Mouse (Mus musculus): ENCODE measurements at regions not wholly inside any gene's neighbourhood (a gene's known extent, or its start where the extent isn't known, plus 50 kb on each side); places are given as distances from the start of the nearest gene placed in this dataset.
A peak's percentile ranks its signal among the peaks of the same experiment; 100 is the strongest.

- H3K9ac ChIP-seq: no peak overlapping the region
- 11% methylated on average over 1 of the region's 1 CpGs for WGBS
- ATAC-seq (ENCODE audit: insufficient number of reproducible peaks, low FRiP score, low TSS enrichment, low read depth): no peak
These were observed 51.9 kb upstream of the Lgalsl start for GRCm38 (mm10) chr11:20882756-20883155.

DNA sequence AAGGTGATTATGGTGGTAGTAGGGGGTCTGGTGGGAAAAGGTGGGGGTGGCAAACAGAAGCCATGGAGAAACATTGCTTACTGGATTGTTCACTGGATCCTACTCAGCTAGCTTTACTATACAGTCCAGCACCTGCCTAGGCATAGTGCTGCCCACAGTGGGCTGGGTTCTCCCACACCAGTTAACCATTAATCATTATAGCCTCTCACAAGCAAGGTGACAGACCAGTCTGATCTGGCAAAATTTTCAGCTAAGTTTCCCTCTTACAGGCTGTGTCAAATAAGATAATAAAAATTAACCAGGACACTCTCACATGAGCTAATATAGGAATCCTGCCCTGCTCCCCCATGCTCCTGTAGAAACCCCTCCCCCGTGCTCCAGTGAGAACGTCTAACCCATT is 53.1 kb upstream of the Lgalsl start:
- no peak for ATAC-seq (ENCODE audit: insufficient number of reproducible peaks, low FRiP score, low TSS enrichment, low read depth)
- 71% methylated on average over 2 of the region's 2 CpGs for WGBS
- no peak overlapping the region for H3K4me3 ChIP-seq
- H3K4me1 ChIP-seq: peaks cover 8% of the 10 kb centered on the region
- no peaks in the 10 kb centered on the region for H3K36me3 ChIP-seq
- H3K27me3 ChIP-seq: no peaks in the 10 kb centered on the region
- no peak overlapping the region for H3K9ac ChIP-seq
- no peak overlapping the region for H3K4me2 ChIP-seq
- H3K27ac ChIP-seq: no peak overlapping the region
- no peaks in the 10 kb centered on the region for H3K9me3 ChIP-seq

More at GRCm38 (mm10) chr11:20882756-20883155, 51.9 kb upstream of the Lgalsl start:
- H3K4me2 ChIP-seq: no peak overlapping the region
- no peaks in the 10 kb centered on the region for H3K27me3 ChIP-seq
- no peak overlapping the region for H3K27ac ChIP-seq
- peaks cover 15% of the 10 kb centered on the region for H3K4me1 ChIP-seq
- no peaks in the 10 kb centered on the region for H3K9me3 ChIP-seq
- no peak overlapping the region for H3K4me3 ChIP-seq
- H3K36me3 ChIP-seq: no peaks in the 10 kb centered on the region

DNA sequence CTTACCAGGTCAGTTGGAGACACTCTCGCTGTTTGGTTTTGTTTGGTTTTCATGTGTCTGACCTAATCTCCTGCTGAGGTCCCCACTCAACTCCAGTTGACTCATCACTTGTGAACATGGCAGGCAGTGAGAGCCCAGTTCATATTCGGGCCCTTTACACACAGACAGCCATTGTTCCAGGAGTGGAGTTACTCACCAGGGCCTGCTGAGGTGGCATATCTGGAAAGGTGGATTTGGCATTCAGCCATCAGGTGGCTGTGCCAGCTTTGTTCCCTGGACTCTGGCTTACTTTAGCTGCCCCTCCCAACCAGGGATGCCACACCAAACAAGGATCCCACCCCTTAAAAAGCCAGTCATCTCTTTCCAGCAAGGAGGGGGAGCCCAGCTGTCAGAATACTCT is 56.2 kb upstream of the Lgalsl start:
- no peak for ATAC-seq (ENCODE audit: insufficient number of reproducible peaks, low FRiP score, low TSS enrichment, low read depth)
- Histone ChIP-seq H3K4me3 (no peak overlapping the region), H3K27ac (no peak overlapping the region), H3K4me2 (no peak overlapping the region), H3K27me3 (no peaks in the 10 kb centered on the region), H3K36me3 (no peaks in the 10 kb centered on the region), H3K9me3 (no peaks in the 10 kb centered on the region), H3K9ac (no peak overlapping the region), H3K4me1 (0 out of 2 replicates have a peak, but pooled peaks cover 2% of the 10 kb centered on the region)
- 76% methylated on average over 2 of the region's 2 CpGs for WGBS

- ATAC-seq (ENCODE audit: insufficient number of reproducible peaks, low FRiP score, low TSS enrichment, low read depth): no peak
- Histone ChIP-seq H3K9ac (no peak overlapping the region), H3K27ac (no peak overlapping the region), H3K4me1 (0 out of 2 replicates have a peak, but pooled peaks cover 2% of the 10 kb centered on the region), H3K9me3 (no peaks in the 10 kb centered on the region), H3K4me2 (no peak overlapping the region), H3K36me3 (no peaks in the 10 kb centered on the region), H3K27me3 (no peaks in the 10 kb centered on the region), H3K4me3 (no peak overlapping the region)
- 69% methylated on average over 3 of the region's 3 CpGs for WGBS
These were observed 59.6 kb upstream of the Lgalsl start for GRCm38 (mm10) chr11:20890479-20890878.

GRCm38 (mm10) chr11:20891711-20892110 is 60.9 kb upstream of the Lgalsl start:
- no peak for ATAC-seq (ENCODE audit: insufficient number of reproducible peaks, low FRiP score, low TSS enrichment, low read depth)
- Histone ChIP-seq H3K4me2 (no peak overlapping the region), H3K9me3 (no peaks in the 10 kb centered on the region), H3K4me3 (no peak overlapping the region), H3K27ac (no peak overlapping the region), H3K36me3 (no peaks in the 10 kb centered on the region), H3K9ac (no peak overlapping the region), H3K4me1 (peaks cover 12% of the 10 kb centered on the region), H3K27me3 (no peaks in the 10 kb centered on the region)
- WGBS: 73% methylated on average over 10 of the region's 10 CpGs

DNA sequence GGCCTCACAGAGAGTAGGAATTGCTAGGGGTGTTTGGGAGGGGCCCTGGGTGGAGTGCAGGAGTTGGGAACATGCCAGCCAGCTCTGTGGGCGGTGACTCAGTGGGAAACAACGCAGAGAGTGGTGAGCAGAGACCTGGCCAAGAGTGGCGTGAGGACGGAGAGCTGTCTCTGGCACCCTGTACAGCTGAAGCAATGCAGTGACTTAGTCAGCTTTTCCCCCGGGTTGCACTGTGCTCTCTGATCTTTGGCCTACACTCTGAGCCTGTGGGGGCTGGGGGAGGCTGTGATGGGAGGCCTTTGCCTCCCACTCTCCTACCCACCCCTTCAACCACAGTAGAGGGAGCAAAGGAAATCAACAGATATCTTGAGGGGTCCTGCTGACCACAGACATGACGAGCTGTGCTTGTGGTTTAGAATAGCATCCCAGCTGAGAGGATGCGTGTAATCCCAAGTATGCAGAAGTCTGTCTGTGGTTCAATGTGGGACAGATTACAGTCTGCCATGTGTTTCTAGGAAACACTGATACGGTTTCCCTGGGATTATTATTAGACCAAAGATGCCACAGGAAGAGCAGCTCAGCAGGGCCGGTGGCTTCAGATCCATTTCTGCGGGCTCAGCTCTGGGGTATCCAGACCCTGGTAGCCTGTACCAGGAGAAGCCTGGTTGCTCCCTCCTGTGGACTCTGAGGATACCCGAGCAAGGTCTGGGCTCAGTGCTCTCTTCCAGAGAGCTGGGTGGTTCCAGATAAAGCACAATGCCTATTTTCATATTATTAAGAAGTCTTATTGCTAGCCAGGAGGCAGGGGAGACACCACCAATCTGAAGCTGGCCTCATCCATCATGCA is 65.6 kb upstream of the Lgalsl start:
- ATAC-seq (ENCODE audit: insufficient number of reproducible peaks, low FRiP score, low TSS enrichment, low read depth): peak; percentile 77

GRCm38 (mm10) chr11:20897468-20897867 is 66.6 kb upstream of the Lgalsl start:
- no peaks in the 10 kb centered on the region for H3K36me3 ChIP-seq
- no peak overlapping the region for H3K4me3 ChIP-seq
- H3K9ac ChIP-seq: no peak overlapping the region
- WGBS: 87% methylated on average over 7 of the region's 7 CpGs
- no peaks in the 10 kb centered on the region for H3K9me3 ChIP-seq
- H3K4me1 ChIP-seq: peaks cover 37% of the 10 kb centered on the region
- no peak overlapping the region for H3K27ac ChIP-seq
- H3K4me2 ChIP-seq: no peak overlapping the region
- no peak for ATAC-seq (ENCODE audit: insufficient number of reproducible peaks, low FRiP score, low TSS enrichment, low read depth)
- no peaks in the 10 kb centered on the region for H3K27me3 ChIP-seq

More for the DNA sequence above, 65.6 kb upstream of the Lgalsl start:
- Histone ChIP-seq H3K4me2 (no peak overlapping the region), H3K4me1 (peaks cover 30% of the 10 kb centered on the region), H3K9me3 (no peaks in the 10 kb centered on the region), H3K4me3 (no peak overlapping the region), H3K36me3 (no peaks in the 10 kb centered on the region), H3K27me3 (no peaks in the 10 kb centered on the region), H3K27ac (peak overlapping the region; percentile 66), H3K9ac (no peak overlapping the region)
- 39% methylated on average over 11 of the region's 11 CpGs for WGBS

DNA sequence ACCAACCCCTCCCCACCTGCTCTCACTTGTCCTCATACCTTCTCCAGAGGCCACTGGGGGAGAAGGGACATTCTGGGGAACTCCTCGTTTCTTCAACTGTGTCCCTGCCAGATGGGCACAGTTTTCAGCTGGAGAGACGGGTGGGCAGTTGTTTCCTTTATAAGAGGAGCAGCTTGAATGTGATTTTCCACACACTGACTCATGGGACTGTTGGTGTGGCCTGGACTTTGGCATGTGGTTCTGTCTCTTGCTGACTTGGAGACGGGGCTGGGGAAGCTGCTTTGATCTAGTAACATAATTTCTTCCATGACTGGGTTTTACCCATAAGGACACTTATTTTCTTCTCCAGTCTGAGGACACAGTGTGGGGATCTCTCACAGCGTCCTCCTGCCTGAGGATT is 67.7 kb upstream of the Lgalsl start:
- H3K27me3 ChIP-seq: no peaks in the 10 kb centered on the region
- H3K4me2 ChIP-seq: no peak overlapping the region
- peak overlapping the region; percentile 34; the same call in 1 of the 2 replicates for H3K27ac ChIP-seq
- ATAC-seq (ENCODE audit: insufficient number of reproducible peaks, low FRiP score, low TSS enrichment, low read depth): no peak
- peaks cover 37% of the 10 kb centered on the region for H3K4me1 ChIP-seq
- H3K9ac ChIP-seq: no peak overlapping the region
- no peaks in the 10 kb centered on the region for H3K36me3 ChIP-seq
- H3K9me3 ChIP-seq: no peaks in the 10 kb centered on the region
- WGBS: 38% methylated on average over 4 of the region's 4 CpGs
- H3K4me3 ChIP-seq: no peak overlapping the region

DNA sequence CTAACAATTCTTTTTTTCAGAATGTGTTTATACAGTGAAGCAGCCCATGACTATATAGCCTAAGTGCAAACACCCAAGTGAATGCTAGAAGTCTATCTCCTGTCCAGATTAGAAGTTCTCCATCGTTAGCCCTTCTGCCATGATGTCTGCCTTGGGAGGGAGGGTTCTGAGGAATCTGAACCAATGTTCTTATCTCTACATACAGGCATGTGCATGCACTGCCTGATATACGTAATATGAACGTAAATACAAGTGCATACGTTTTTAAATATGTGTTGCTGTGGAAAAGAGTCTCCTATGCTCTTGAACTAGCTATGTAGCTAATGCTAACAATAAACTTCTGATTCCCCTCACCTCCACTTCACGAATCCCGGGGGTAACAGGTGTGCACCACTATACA is 68.9 kb upstream of the Lgalsl start:
- H3K27me3 ChIP-seq: no peaks in the 10 kb centered on the region
- WGBS: 86% methylated on average over 6 of the region's 6 CpGs
- no peak overlapping the region for H3K4me2 ChIP-seq
- H3K4me3 ChIP-seq: no peak overlapping the region
- no peaks in the 10 kb centered on the region for H3K36me3 ChIP-seq
- no peak for ATAC-seq (ENCODE audit: insufficient number of reproducible peaks, low FRiP score, low TSS enrichment, low read depth)
- no peaks in the 10 kb centered on the region for H3K9me3 ChIP-seq
- H3K9ac ChIP-seq: no peak overlapping the region
- H3K27ac ChIP-seq: no peak overlapping the region
- H3K4me1 ChIP-seq: peaks cover 37% of the 10 kb centered on the region

DNA sequence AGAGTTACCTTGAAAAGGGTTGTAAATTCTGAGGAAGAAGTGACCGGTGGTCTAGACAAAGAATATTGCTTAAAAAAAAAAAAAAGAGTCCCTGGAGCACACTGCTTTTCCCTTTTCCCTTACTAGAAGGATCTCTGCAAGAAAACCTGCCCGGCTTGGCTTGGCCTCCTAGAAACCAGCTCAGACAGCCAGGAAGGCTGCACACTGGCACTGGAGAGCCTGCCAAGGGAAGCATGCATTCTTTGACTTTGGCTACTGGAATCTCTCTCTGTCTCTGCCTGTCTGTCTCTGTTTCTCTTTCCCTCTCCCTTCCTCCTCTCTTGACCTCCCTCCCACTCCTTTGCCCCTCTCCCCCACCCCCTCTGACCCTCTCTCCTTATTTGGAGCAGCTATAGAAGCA is 71.1 kb upstream of the Lgalsl start:
- H3K36me3 ChIP-seq: no peaks in the 10 kb centered on the region
- no peak for ATAC-seq (ENCODE audit: insufficient number of reproducible peaks, low FRiP score, low TSS enrichment, low read depth)
- H3K4me2 ChIP-seq: no peak overlapping the region
- H3K4me3 ChIP-seq: no peak overlapping the region
- no peaks in the 10 kb centered on the region for H3K9me3 ChIP-seq
- no peak overlapping the region for H3K27ac ChIP-seq
- H3K4me1 ChIP-seq: peaks cover 24% of the 10 kb centered on the region
- 50% methylated on average over 2 of the region's 2 CpGs for WGBS
- no peaks in the 10 kb centered on the region for H3K27me3 ChIP-seq
- no peak overlapping the region for H3K9ac ChIP-seq

DNA sequence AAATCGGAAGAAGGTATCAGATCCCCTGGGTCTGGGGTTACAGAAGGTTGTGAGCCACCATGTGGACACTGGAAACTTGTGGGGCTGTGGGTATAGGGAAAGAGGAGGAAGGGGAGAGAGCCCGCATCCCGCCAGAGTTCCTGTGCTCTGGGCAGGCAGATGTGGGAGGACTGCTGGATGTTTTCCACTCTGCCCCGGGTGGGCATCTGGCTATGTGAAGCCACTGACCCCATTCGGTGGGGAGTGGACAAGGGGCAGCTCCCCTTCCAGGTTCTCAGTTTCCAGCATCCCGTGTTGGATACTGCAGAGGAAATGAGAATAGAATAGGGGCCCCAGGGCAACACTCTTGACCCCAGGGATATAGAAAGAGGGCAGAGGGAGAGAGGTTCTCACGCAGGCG is 72.1 kb upstream of the Lgalsl start:
- H3K9ac ChIP-seq: no peak overlapping the region
- no peak overlapping the region for H3K4me2 ChIP-seq
- H3K4me3 ChIP-seq: no peak overlapping the region
- H3K27me3 ChIP-seq: no peaks in the 10 kb centered on the region
- ATAC-seq (ENCODE audit: insufficient number of reproducible peaks, low FRiP score, low TSS enrichment, low read depth): no peak
- no peaks in the 10 kb centered on the region for H3K9me3 ChIP-seq
- no peak overlapping the region for H3K27ac ChIP-seq
- WGBS: 79% methylated on average over 8 of the region's 8 CpGs
- H3K4me1 ChIP-seq: peaks cover 24% of the 10 kb centered on the region
- no peaks in the 10 kb centered on the region for H3K36me3 ChIP-seq

GRCm38 (mm10) chr11:20907996-20908395 is 77.1 kb upstream of the Lgalsl start:
- Histone ChIP-seq H3K4me1 (0 out of 2 replicates have a peak, but pooled peaks cover 3% of the 10 kb centered on the region), H3K4me2 (no peak overlapping the region), H3K9ac (no peak overlapping the region), H3K4me3 (no peak overlapping the region), H3K27ac (peak overlapping the region; percentile 38), H3K27me3 (no peaks in the 10 kb centered on the region), H3K36me3 (no peaks in the 10 kb centered on the region), H3K9me3 (no peaks in the 10 kb centered on the region)
- 24% methylated on average over 3 of the region's 3 CpGs for WGBS
- no peak for ATAC-seq (ENCODE audit: insufficient number of reproducible peaks, low FRiP score, low TSS enrichment, low read depth)
